Mouse (Mus musculus) heart, adult 2 months (tissue): ENCODE data around the gene Smc3.

Experiments
- EP300 ChIP-seq: fragments of 200-500 bp; IDR thresholded peaks from 2 replicates; pipeline ENCODE4 v1.6.1; 2011; ENCODE audit warnings: low read depth, low read length, control low read depth; ENCODE audit not compliant: insufficient read depth
- POLR2A ChIP-seq: fragments of 200-500 bp; IDR thresholded peaks from 2 replicates; pipeline ENCODE4 v1.6.1; 2011; ENCODE audit warnings: mild to moderate bottlenecking, low read depth, low read length, control low read depth; ENCODE audit not compliant: insufficient read depth

- TF ChIP-seq EP300 (no peak), POLR2A (no peak)
Observed at GRCm38 (mm10) chr19:53600549-53601362, 558 bp downstream of the Smc3 start.
